Mouse (Mus musculus): Measurements from ENCODE around the gene Mpp3.

- TF ChIP-seq GATA1 (IDR thresholded peaks at IDR 0.05; ENCODE audit: borderline replicate concordance, low read length) (no peak), FLI1 (IDR thresholded peaks at IDR 0.05; ENCODE audit: low read length) (no peak)
Measured at GRCm38 (mm10) chr11:102008372-102008771, 19.9 kb downstream of the Mpp3 start.

Data from megakaryocyte, embryonic 14.5 days (primary cell).